Mouse (Mus musculus): ENCODE measurements around the gene Gm12258. TPM values are rescaled to one million over a fixed set of nuclear protein-coding genes. Genes with fewer than 3 reads are reported as not detected.

Gene Gm12258
- 0.24 and 0.98 TPM in 2 replicates for polyA plus RNA-seq (2012; rRNA removed; ENCODE audit: low replicate concordance)

GRCm38 (mm10) chr11:58846919-58847461 is at the start of gene Gm12258:
Gene Gm12258, plus strand, starts transcription at chr11:58847158.

GRCm38 (mm10) chr11:58801558-58802228 is 45.3 kb upstream of the Gm12258 start, which contains the start of gene Fam183b:
Gene Fam183b, minus strand, starts transcription at chr11:58801960.

GRCm38 (mm10) chr11:58814700-58815099 is 32.3 kb upstream of the Gm12258 start, which contains the start of gene Olfr313:
Gene Olfr313, plus strand, starts transcription at chr11:58815000.

GRCm38 (mm10) chr11:58828937-58829336 is 18.0 kb upstream of the Gm12258 start, which contains the start of gene Olfr312:
Gene Olfr312, plus strand, starts transcription at chr11:58829237.

GRCm38 (mm10) chr11:58838951-58839350 is 8.0 kb upstream of the Gm12258 start, which contains the start of gene Olfr311:
Gene Olfr311, plus strand, starts transcription at chr11:58839251.

GRCm38 (mm10) chr11:58867039-58867953 is 20.3 kb downstream of the Gm12258 start, which contains the start of gene 2810021J22Rik:
Gene 2810021J22Rik, plus strand, starts transcription at chr11:58867216.

GRCm38 (mm10) chr11:58903511-58904409 is 56.8 kb downstream of the Gm12258 start, which contains the start of gene Zfp39:
Gene Zfp39, minus strand, starts transcription at chr11:58904225.

Other genes with a start within 250 kb of the Gm12258 start
- 22.8 and 126 TPM in 2 replicates for gene 2210407C18Rik, start 231.1 kb upstream of the Gm12258 start, polyA plus RNA-seq (2012; rRNA removed; ENCODE audit: low replicate concordance)
- gene Olfr323, start 216.7 kb upstream of the Gm12258 start, polyA plus RNA-seq (2012; rRNA removed; ENCODE audit: low replicate concordance), result 0.78 TPM in 1 of 2 replicates, not detected in the other
- gene Trim58, start 206.7 kb upstream of the Gm12258 start, polyA plus RNA-seq (2012; rRNA removed; ENCODE audit: low replicate concordance), result 0.06 TPM in 1 of 2 replicates, not detected in the other
- gene Olfr322, start 188.4 kb upstream of the Gm12258 start, polyA plus RNA-seq (2012; rRNA removed; ENCODE audit: low replicate concordance), result not detected in 2 replicates
- gene Olfr320, start 166.1 kb upstream of the Gm12258 start, polyA plus RNA-seq (2012; rRNA removed; ENCODE audit: low replicate concordance), result not detected in 2 replicates
- not detected in 2 replicates for gene Olfr319, start 148.0 kb upstream of the Gm12258 start, polyA plus RNA-seq (2012; rRNA removed; ENCODE audit: low replicate concordance)
- gene Olfr318, start 123.1 kb upstream of the Gm12258 start, polyA plus RNA-seq (2012; rRNA removed; ENCODE audit: low replicate concordance), result not detected in 2 replicates
- not detected in 2 replicates for gene Olfr317, start 107.9 kb upstream of the Gm12258 start, polyA plus RNA-seq (2012; rRNA removed; ENCODE audit: low replicate concordance)
- gene Olfr316, start 94.4 kb upstream of the Gm12258 start, polyA plus RNA-seq (2012; rRNA removed; ENCODE audit: low replicate concordance), result not detected in 2 replicates
- gene Olfr315, start 74.0 kb upstream of the Gm12258 start, polyA plus RNA-seq (2012; rRNA removed; ENCODE audit: low replicate concordance), result not detected in 2 replicates
- gene Olfr314, start 64.2 kb upstream of the Gm12258 start, polyA plus RNA-seq (2012; rRNA removed; ENCODE audit: low replicate concordance), result not detected in 2 replicates
- 0.39 and 2.2 TPM in 2 replicates for gene Fam183b, start 45.2 kb upstream of the Gm12258 start, polyA plus RNA-seq (2012; rRNA removed; ENCODE audit: low replicate concordance)
- gene Olfr313, start 32.2 kb upstream of the Gm12258 start, polyA plus RNA-seq (2012; rRNA removed; ENCODE audit: low replicate concordance), result not detected in 2 replicates
- gene Olfr312, start 17.9 kb upstream of the Gm12258 start, polyA plus RNA-seq (2012; rRNA removed; ENCODE audit: low replicate concordance), result not detected in 2 replicates
- gene Olfr311, start 7.9 kb upstream of the Gm12258 start, polyA plus RNA-seq (2012; rRNA removed; ENCODE audit: low replicate concordance), result not detected in 2 replicates
- 0.36 and 0.91 TPM in 2 replicates for gene 2810021J22Rik, start 20.1 kb downstream of the Gm12258 start, polyA plus RNA-seq (2012; rRNA removed; ENCODE audit: low replicate concordance)
- gene Zfp39, start 57.1 kb downstream of the Gm12258 start, polyA plus RNA-seq (2012; rRNA removed; ENCODE audit: low replicate concordance), result 0.06 and 0.07 TPM in 2 replicates
- gene Btnl10, start 70.8 kb downstream of the Gm12258 start, polyA plus RNA-seq (2012; rRNA removed; ENCODE audit: low replicate concordance), result not detected in 2 replicates
- 171 and 270 TPM in 2 replicates for gene Rnf187, start 91.8 kb downstream of the Gm12258 start, polyA plus RNA-seq (2012; rRNA removed; ENCODE audit: low replicate concordance)
- 1.5 and 3.2 TPM in 2 replicates for gene Hist3h2ba, start 101.8 kb downstream of the Gm12258 start, polyA plus RNA-seq (2012; rRNA removed; ENCODE audit: low replicate concordance)
- 8.0 and 11.6 TPM in 2 replicates for gene Hist3h2a, start 107.5 kb downstream of the Gm12258 start, polyA plus RNA-seq (2012; rRNA removed; ENCODE audit: low replicate concordance)
- gene Trim17, start 107.5 kb downstream of the Gm12258 start, polyA plus RNA-seq (2012; rRNA removed; ENCODE audit: low replicate concordance), result 0.08 and 0.09 TPM in 2 replicates
- gene Trim11, start 130.9 kb downstream of the Gm12258 start, polyA plus RNA-seq (2012; rRNA removed; ENCODE audit: low replicate concordance), result 22.8 and 25.2 TPM in 2 replicates

Measured in duodenum, adult 2 months (tissue).